Mouse (Mus musculus): Measurements from ENCODE around the gene Shmt2. TPM values are rescaled to one million over a fixed set of nuclear protein-coding genes. Genes with fewer than 3 reads are reported as not detected.

The Shmt2 gene
- polyA plus RNA-seq, 1 experiment: not detected

GRCm38 (mm10) chr10:127477301-127477700, 44.9 kb downstream of the Shmt2 start:
- TF ChIP-seq CTCF (IDR thresholded peaks at IDR 0.05; ENCODE audit: insufficient read depth, low read depth, low read length): no peak
- no peak for TF ChIP-seq POLR2A (IDR thresholded peaks at IDR 0.05; ENCODE audit: insufficient read depth, low read depth, low read length)
- Histone ChIP-seq H3K27ac (ENCODE audit: insufficient read depth, low read depth, low read length) (no peak overlapping the region), H3K4me3 (ENCODE audit: insufficient read depth, low read depth, low read length) (no peak overlapping the region), H3K4me1 (ENCODE audit: control insufficient read depth, insufficient read depth, low read length) (peaks cover 16% of the 10 kb centered on the region)
- WGBS: 83% methylated on average over 7 of the region's 7 CpGs

- WGBS: 84% methylated on average over 3 of the region's 3 CpGs
- peaks cover 12% of the 10 kb centered on the region for H3K4me1 ChIP-seq (ENCODE audit: control insufficient read depth, insufficient read depth, low read length)
Observed at GRCm38 (mm10) chr10:127476541-127476940, 45.7 kb downstream of the Shmt2 start.

GRCm38 (mm10) chr10:127475175-127475574, 47.1 kb downstream of the Shmt2 start:
- no peak for TF ChIP-seq POLR2A (IDR thresholded peaks at IDR 0.05; ENCODE audit: insufficient read depth, low read depth, low read length)
- no peak for TF ChIP-seq CTCF (IDR thresholded peaks at IDR 0.05; ENCODE audit: insufficient read depth, low read depth, low read length)
- WGBS: over 99% methylated on average over 4 of the region's 4 CpGs
- Histone ChIP-seq H3K4me3 (ENCODE audit: insufficient read depth, low read depth, low read length) (no peak overlapping the region), H3K4me1 (ENCODE audit: control insufficient read depth, insufficient read depth, low read length) (no peaks in the 10 kb centered on the region), H3K27ac (ENCODE audit: insufficient read depth, low read depth, low read length) (no peak overlapping the region)

More at GRCm38 (mm10) chr10:127476541-127476940, 45.7 kb downstream of the Shmt2 start:
- Histone ChIP-seq H3K4me3 (ENCODE audit: insufficient read depth, low read depth, low read length) (no peak overlapping the region), H3K27ac (ENCODE audit: insufficient read depth, low read depth, low read length) (no peak overlapping the region)
- TF ChIP-seq CTCF (IDR thresholded peaks at IDR 0.05; ENCODE audit: insufficient read depth, low read depth, low read length): no peak
- no peak for TF ChIP-seq POLR2A (IDR thresholded peaks at IDR 0.05; ENCODE audit: insufficient read depth, low read depth, low read length)

GRCm38 (mm10) chr10:127472722-127473121, 49.5 kb downstream of the Shmt2 start:
- no peak for TF ChIP-seq CTCF (IDR thresholded peaks at IDR 0.05; ENCODE audit: insufficient read depth, low read depth, low read length)
- no peak overlapping the region for H3K27ac ChIP-seq (ENCODE audit: insufficient read depth, low read depth, low read length)

GRCm38 (mm10) chr10:127471281-127471988, 50.8 kb downstream of the Shmt2 start:
- no peak overlapping the region for H3K27ac ChIP-seq (ENCODE audit: insufficient read depth, low read depth, low read length)
- 78% methylated on average over 15 of the region's 15 CpGs for WGBS
- no peak for TF ChIP-seq POLR2A (IDR thresholded peaks at IDR 0.05; ENCODE audit: insufficient read depth, low read depth, low read length)
- TF ChIP-seq CTCF (IDR thresholded peaks at IDR 0.05; ENCODE audit: insufficient read depth, low read depth, low read length): no peak
- no peaks in the 10 kb centered on the region for H3K4me1 ChIP-seq (ENCODE audit: control insufficient read depth, insufficient read depth, low read length)
- no peak overlapping the region for H3K4me3 ChIP-seq (ENCODE audit: insufficient read depth, low read depth, low read length)

More at GRCm38 (mm10) chr10:127472722-127473121, 49.5 kb downstream of the Shmt2 start:
- Histone ChIP-seq H3K4me3 (ENCODE audit: insufficient read depth, low read depth, low read length) (no peak overlapping the region), H3K4me1 (ENCODE audit: control insufficient read depth, insufficient read depth, low read length) (no peaks in the 10 kb centered on the region)
- 88% methylated on average over 9 of the region's 9 CpGs for WGBS

Other genes with a start within 250 kb of the Shmt2 start
- not detected in 2 replicates for gene Mbd6, start 233.4 kb downstream of the Shmt2 start, polyA plus RNA-seq (2012; ENCODE audit: insufficient read depth, insufficient read length, low replicate concordance, missing spikeins)
- gene Mars, start 210.7 kb downstream of the Shmt2 start, polyA plus RNA-seq (2012; ENCODE audit: insufficient read depth, insufficient read length, low replicate concordance, missing spikeins): not detected in 2 replicates
- gene Arhgap9, start 200.5 kb downstream of the Shmt2 start, polyA plus RNA-seq (2012; ENCODE audit: insufficient read depth, insufficient read length, low replicate concordance, missing spikeins): 260 TPM in 1 of 2 replicates, not detected in the other
- gene Gli1, start 180.5 kb downstream of the Shmt2 start, polyA plus RNA-seq (2012; ENCODE audit: insufficient read depth, insufficient read length, low replicate concordance, missing spikeins): not detected in 2 replicates
- not detected in 2 replicates for gene Inhbe, start 168.0 kb downstream of the Shmt2 start, polyA plus RNA-seq (2012; ENCODE audit: insufficient read depth, insufficient read length, low replicate concordance, missing spikeins)
- not detected in 2 replicates for gene Inhbc, start 152.0 kb downstream of the Shmt2 start, polyA plus RNA-seq (2012; ENCODE audit: insufficient read depth, insufficient read length, low replicate concordance, missing spikeins)
- gene R3hdm2, start 142.1 kb downstream of the Shmt2 start, polyA plus RNA-seq (2012; ENCODE audit: insufficient read depth, insufficient read length, low replicate concordance, missing spikeins): 475 and 884 TPM in 2 replicates
- gene Stac3, start 20.8 kb downstream of the Shmt2 start, polyA plus RNA-seq (2012; ENCODE audit: insufficient read depth, insufficient read length, low replicate concordance, missing spikeins): not detected in 2 replicates
- not detected in 2 replicates for gene Ndufa4l2, start 7.5 kb downstream of the Shmt2 start, polyA plus RNA-seq (2012; ENCODE audit: insufficient read depth, insufficient read length, low replicate concordance, missing spikeins)
- not detected in 2 replicates for gene Nxph4, start 12.1 kb upstream of the Shmt2 start, polyA plus RNA-seq (2012; ENCODE audit: insufficient read depth, insufficient read length, low replicate concordance, missing spikeins)
- gene Lrp1, start 98.7 kb upstream of the Shmt2 start, polyA plus RNA-seq (2012; ENCODE audit: insufficient read depth, insufficient read length, low replicate concordance, missing spikeins): 404 and 471 TPM in 2 replicates
- gene Stat6, start 120.5 kb upstream of the Shmt2 start, polyA plus RNA-seq (2012; ENCODE audit: insufficient read depth, insufficient read length, low replicate concordance, missing spikeins): not detected in 2 replicates
- not detected in 2 replicates for gene Nemp1, start 144.5 kb upstream of the Shmt2 start, polyA plus RNA-seq (2012; ENCODE audit: insufficient read depth, insufficient read length, low replicate concordance, missing spikeins)
- not detected in 2 replicates for gene Nab2, start 146.1 kb upstream of the Shmt2 start, polyA plus RNA-seq (2012; ENCODE audit: insufficient read depth, insufficient read length, low replicate concordance, missing spikeins)
- not detected in 2 replicates for gene Myo1a, start 182.7 kb upstream of the Shmt2 start, polyA plus RNA-seq (2012; ENCODE audit: insufficient read depth, insufficient read length, low replicate concordance, missing spikeins)
- gene Tac2, start 202.0 kb upstream of the Shmt2 start, polyA plus RNA-seq (2012; ENCODE audit: insufficient read depth, insufficient read length, low replicate concordance, missing spikeins): not detected in 2 replicates
- gene Zbtb39, start 217.1 kb upstream of the Shmt2 start, polyA plus RNA-seq (2012; ENCODE audit: insufficient read depth, insufficient read length, low replicate concordance, missing spikeins): not detected in 2 replicates
- gene Gpr182, start 229.3 kb upstream of the Shmt2 start, polyA plus RNA-seq (2012; ENCODE audit: insufficient read depth, insufficient read length, low replicate concordance, missing spikeins): not detected in 2 replicates
- not detected in 2 replicates for gene Rdh1, start 237.3 kb upstream of the Shmt2 start, polyA plus RNA-seq (2012; ENCODE audit: insufficient read depth, insufficient read length, low replicate concordance, missing spikeins)
- not detected in 2 replicates for gene Rdh16f1, start 237.3 kb upstream of the Shmt2 start, polyA plus RNA-seq (2012; ENCODE audit: insufficient read depth, insufficient read length, low replicate concordance, missing spikeins)